ENCODE assay signal across 8 mouse cellular contexts in the genomic region with DNA sequence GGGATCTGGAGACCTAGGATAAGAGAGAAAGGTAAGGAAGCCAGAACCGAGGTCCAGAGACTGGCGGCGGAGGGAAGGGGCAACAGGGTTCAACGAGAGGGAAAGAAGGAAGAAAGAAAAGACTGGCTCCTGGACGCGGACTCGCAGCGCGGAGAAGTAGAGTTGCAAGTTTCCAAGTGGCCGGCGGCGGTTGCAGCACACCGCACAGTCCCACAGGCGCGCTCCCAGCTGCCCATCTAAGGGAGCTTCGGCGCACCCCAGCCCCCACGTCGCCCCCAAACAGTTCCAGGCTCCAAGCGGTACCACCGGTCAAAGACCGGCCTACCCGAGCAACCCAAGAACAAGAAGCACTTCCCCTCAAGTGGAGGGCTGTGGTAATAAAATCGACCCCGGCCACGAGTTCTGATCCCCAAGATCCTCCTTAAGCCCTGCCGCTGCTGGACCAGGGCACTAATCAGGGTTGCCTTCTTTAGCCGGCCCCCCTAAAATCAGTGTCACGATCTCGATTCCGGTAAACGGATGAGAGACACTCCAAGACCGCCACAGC. TPM values are rescaled to one million over a fixed set of nuclear protein-coding genes. Genes with fewer than 3 reads are reported as not detected.
DNase-seq lines count a peak whose midpoint lies in the region; ATAC-seq lines count a peak whose summit lies in the region.

No protein-coding gene starts in this region.

- H3K27ac ChIP-seq in forebrain, embryonic 10.5 days, result peak overlapping the region; percentile 98
- peak overlapping the region; percentile 88 for H3K27ac ChIP-seq in intestine, embryonic 14.5 days (ENCODE audit: low read depth)
- H3K27ac ChIP-seq in midbrain, embryonic 16.5 days (ENCODE audit: low read length), result 0 out of 2 replicates have a peak overlapping the region, but pooled peaks have one; percentile 51

- H3K9ac ChIP-seq in intestine, embryonic 14.5 days (ENCODE audit: low read length), result peak overlapping the region; percentile 72
- peak overlapping the region; percentile 6 for H3K9ac ChIP-seq in midbrain, embryonic 16.5 days (ENCODE audit: low read depth, low read length)

- H3K4me1 ChIP-seq in forebrain, embryonic 10.5 days, result peaks cover 72% of the 10 kb centered on the region
- H3K4me1 ChIP-seq in intestine, embryonic 14.5 days (replicated peaks; ENCODE audit: control insufficient read depth, insufficient read depth, low read length), result peaks cover 37% of the 10 kb centered on the region
- peaks cover 40% of the 10 kb centered on the region for H3K4me1 ChIP-seq in midbrain, embryonic 16.5 days (ENCODE audit: control insufficient read depth, insufficient read depth, low read length)

- peak overlapping the region; percentile 71 for H3K4me3 ChIP-seq in forebrain, embryonic 10.5 days
- peak overlapping the region; percentile 63 for H3K4me3 ChIP-seq in intestine, embryonic 14.5 days (ENCODE audit: low read depth, low read length)
- H3K4me3 ChIP-seq in midbrain, embryonic 16.5 days (ENCODE audit: low read depth, low read length), result peak overlapping the region; percentile 47

- peaks cover 4% of the 10 kb centered on the region for H3K36me3 ChIP-seq in forebrain, embryonic 10.5 days (replicated peaks)
- H3K36me3 ChIP-seq in intestine, embryonic 14.5 days (ENCODE audit: control insufficient read depth, insufficient read depth, low read length), result no peaks in the 10 kb centered on the region
- H3K36me3 ChIP-seq in midbrain, embryonic 16.5 days (ENCODE audit: control insufficient read depth, insufficient read depth, low read length), result no peaks in the 10 kb centered on the region

- DNase-seq in cerebellum, postnatal 14 days, result peak; percentile 20 to 27
- no peak for DNase-seq in cerebellum, adult 8-10 months
- peak; percentile 65 for DNase-seq in 3T3-L1 (ENCODE audit: low read depth, low spot score)
- peak; percentile 74 for DNase-seq in forebrain, embryonic 10.5 days (ENCODE audit: extremely low spot score, low spot score)
- peak; percentile 77 for DNase-seq in intestine, embryonic 14.5 days (ENCODE audit: low spot score)
- DNase-seq in frontal cortex, postnatal 10 days (ENCODE audit: low spot score in 2 of 2), result no peak
- DNase-seq in right cerebral cortex, adult 18-20 months, result no peak

- H3K4me2 ChIP-seq in intestine, embryonic 14.5 days (ENCODE audit: low read length), result peak overlapping the region; percentile 83
- H3K4me2 ChIP-seq in midbrain, embryonic 16.5 days (ENCODE audit: low read length), result peak overlapping the region; percentile 96

- under 1% methylated on average over 33 of the region's 33 CpGs for WGBS in forebrain, embryonic 10.5 days
- WGBS in intestine, embryonic 14.5 days, result under 1% methylated on average over 32 of the region's 33 CpGs
- WGBS in midbrain, embryonic 16.5 days, result 0% methylated on average over 33 of the region's 33 CpGs

- peaks cover 29% of the 10 kb centered on the region for H3K27me3 ChIP-seq in forebrain, embryonic 10.5 days (ENCODE audit: poor library complexity, severe bottlenecking)
- H3K27me3 ChIP-seq in intestine, embryonic 14.5 days (replicated peaks; ENCODE audit: control insufficient read depth, insufficient read depth, low read length), result peaks cover 20% of the 10 kb centered on the region
- peaks cover 3% of the 10 kb centered on the region for H3K27me3 ChIP-seq in midbrain, embryonic 16.5 days (ENCODE audit: control insufficient read depth, insufficient read depth, low read depth, low read length)

- 0 out of 2 replicates have a peak, but pooled peaks have one; percentile 14 for ATAC-seq in intestine, embryonic 14.5 days (replicated peaks; ENCODE audit: low FRiP score, low TSS enrichment, low read depth)
- ATAC-seq in midbrain, embryonic 16.5 days, result no peak; the same call in 1 of the 2 replicates

- H3K9me3 ChIP-seq in forebrain, embryonic 10.5 days, result no peaks in the 10 kb centered on the region
- H3K9me3 ChIP-seq in intestine, embryonic 14.5 days (ENCODE audit: control insufficient read depth, low read length), result no peaks in the 10 kb centered on the region
- no peaks in the 10 kb centered on the region for H3K9me3 ChIP-seq in midbrain, embryonic 16.5 days (replicated peaks; ENCODE audit: control insufficient read depth, low read length, poor library complexity, severe bottlenecking)

RNA-seq across cellular contexts. Expression of gene Gli2, which starts 0.7 kb away (rescaled TPM):
- 12.9 and 13.0 TPM in 2 replicates for polyA plus RNA-seq in forebrain, embryonic 10.5 days (2016; fragmentation: Nextera tagmentation; extraction: Ambion mirVana)
- polyA plus RNA-seq in intestine, embryonic 14.5 days (2014; fragmentation: Nextera tagmentation; extraction: Ambion mirVana), result 11.4 and 11.6 TPM in 2 replicates
- polyA plus RNA-seq in midbrain, embryonic 16.5 days (2015; fragmentation: Nextera tagmentation; extraction: Ambion mirVana), result 1.1 TPM in 2 replicates

Comparison
In these comparisons a context has a peak if more than half of its experiments do, and no peak if none do; other contexts are left out.
1. DNase-seq: peak in cerebellum, postnatal 14 days (2 of 2), 3T3-L1 (single experiment), forebrain, embryonic 10.5 days (single experiment) and intestine, embryonic 14.5 days (single experiment); none in cerebellum, adult 8-10 months (single experiment), frontal cortex, postnatal 10 days (0 of 2) and right cerebral cortex, adult 18-20 months (single experiment).
2. Peak in every context shown above with its lines, with median percentiles within 50 percentile points of each other: H3K27ac ChIP-seq and H3K4me3 ChIP-seq.